Mouse (Mus musculus): ENCODE measurements around the gene Tspo.
A peak's percentile ranks its signal among the peaks of the same experiment; 100 is the strongest.

The Tspo gene

DNA sequence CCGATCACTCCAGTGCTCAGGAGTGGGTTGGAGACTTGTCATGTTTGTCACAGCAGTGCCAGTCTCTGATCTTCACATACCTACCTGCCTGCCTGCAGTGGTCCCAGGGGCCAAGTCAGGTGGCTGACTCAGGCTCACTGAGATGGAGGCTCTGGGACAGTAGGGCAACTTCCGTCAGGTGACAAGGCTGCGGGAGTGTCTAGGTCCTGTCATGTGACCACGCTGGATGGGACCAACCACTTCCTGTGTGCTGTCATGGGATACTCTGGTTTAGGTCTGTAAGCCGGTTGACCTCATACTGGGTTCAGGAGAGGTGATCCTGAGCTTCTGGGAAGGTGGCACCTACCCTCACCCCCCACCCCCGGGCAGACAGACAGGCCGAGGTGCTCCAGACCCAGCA is 17.4 kb upstream of the Tspo start:
- DNase-seq (ENCODE audit: low spot score in 2 of 2): no peak

DNA sequence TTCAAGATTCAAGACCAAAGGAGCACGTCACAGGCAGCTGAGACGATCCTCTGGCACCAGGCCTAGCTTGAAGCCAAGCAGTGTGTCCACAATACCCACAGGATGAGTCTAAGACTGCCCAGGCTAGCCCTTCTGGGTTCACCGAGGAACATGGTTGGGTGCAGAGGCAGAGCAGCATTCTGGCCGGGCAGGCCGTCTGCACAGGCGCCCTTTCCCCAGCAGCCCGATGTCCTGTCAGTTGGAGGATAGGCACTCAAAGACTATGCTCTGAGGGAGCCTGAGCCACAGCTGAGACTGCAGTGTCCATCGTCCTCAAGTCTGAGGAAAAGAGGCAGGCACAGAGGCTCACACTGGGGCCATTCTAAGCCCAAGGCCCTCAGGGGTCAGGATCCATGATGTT is 16.2 kb upstream of the Tspo start:
- no peak for DNase-seq (ENCODE audit: low spot score in 2 of 2)

DNA sequence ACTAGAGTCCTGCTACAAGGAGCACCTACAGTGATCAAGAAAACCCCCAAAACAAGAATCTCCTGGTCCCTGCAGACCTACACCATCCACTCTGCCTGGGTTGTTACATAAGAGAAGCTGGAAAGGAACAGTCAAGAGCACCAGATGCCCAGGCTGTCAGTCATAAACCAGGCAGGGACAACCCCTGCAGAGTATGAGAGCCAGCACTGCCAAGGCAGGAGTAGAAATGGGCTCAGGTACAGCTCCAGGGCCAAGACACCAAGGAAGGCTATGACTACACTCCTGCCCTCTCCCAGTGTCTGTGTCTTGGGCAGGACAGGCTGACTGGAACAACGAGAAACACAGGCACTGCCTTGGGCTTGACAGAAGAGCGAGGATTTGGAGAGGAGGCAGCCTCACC is 13.3 kb upstream of the Tspo start:
- DNase-seq (ENCODE audit: low spot score in 2 of 2): no peak

DNA sequence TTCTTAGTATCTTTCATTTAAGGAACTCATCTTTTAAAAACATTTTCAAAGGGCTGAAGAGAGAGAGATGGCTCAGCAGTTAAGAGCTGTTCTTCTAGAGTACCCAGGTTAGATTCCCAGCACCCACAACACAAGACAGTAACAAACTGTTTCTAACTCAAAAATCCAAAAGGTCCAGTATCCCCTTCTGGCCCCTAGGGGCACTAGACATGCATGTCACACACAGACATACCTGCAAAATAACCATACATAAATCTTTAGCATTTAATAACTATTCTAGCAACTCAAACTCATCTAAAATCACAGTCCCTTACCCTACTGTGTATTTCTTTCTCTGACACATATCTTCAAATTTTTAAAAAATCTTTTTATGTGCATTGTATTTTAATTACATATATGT is 9.6 kb upstream of the Tspo start:
- DNase-seq (ENCODE audit: low spot score in 2 of 2): no peak

DNA sequence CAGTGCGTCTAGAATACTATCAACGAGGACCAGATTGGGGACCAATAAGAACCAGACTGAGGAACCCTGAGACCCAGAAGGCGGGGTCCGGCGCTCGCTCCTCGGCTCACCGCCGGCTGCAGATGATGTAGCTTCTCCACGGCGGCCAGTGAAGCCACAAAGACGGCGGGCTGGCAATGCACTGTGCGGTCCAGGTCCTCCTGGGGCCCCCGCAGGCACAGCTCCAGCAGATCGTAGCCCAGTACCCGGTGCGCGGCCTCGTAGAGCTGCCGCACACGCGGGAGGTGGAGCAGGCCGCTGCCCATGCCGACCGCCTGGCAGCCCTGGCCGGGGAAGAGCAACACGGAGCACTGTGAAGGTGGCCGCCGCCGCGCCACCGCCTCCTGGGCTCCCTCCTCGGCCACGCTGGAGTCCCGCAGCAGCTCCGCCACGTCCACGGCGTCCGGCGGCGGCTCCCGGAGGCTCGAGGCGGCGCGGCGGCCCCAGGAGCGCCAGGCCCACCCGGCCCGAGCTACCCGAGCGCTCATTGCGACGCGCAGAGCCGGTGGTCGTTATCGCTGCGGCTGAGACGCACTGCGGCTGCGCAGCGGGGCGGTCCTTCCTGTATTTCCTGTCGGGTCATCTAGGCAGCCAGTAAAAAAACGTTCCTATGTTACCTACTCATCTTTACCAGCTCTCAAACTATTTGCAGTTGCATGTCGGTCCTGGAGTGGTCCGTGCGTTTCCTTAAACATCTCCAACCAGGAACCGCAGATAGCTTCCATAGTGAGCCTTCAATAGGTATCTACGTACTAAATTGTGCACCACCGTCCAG is 8.0 kb upstream of the Tspo start:
- peak; percentile 93 to 94 for DNase-seq (ENCODE audit: low spot score in 2 of 2)

DNA sequence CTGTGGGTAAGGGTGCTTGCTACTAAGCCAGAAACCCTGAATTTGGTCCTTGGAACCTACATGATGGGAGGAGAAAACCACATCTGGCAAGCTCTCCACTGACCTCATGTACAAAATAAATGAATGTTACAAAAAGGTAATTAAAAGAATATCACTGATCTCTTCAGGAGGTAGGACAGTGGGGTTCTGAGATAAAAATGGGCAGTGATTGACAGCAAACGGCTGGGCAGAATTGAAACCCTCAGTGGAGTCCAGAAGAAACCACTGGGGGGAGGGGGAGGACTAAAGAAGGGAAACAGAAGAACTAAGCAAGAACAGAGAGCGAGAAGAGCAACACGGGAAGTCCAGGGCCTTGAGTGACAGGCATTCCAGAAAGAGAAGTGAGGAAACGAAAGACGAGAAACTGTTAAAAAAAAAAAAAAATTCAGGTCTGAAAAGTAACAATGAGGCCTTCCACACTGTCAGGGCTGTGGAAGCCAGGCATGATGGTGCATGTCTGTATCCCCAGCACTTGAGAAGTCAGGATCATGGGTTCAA is 2.4 kb upstream of the Tspo start:
- DNase-seq (ENCODE audit: low spot score in 2 of 2): no peak

DNA sequence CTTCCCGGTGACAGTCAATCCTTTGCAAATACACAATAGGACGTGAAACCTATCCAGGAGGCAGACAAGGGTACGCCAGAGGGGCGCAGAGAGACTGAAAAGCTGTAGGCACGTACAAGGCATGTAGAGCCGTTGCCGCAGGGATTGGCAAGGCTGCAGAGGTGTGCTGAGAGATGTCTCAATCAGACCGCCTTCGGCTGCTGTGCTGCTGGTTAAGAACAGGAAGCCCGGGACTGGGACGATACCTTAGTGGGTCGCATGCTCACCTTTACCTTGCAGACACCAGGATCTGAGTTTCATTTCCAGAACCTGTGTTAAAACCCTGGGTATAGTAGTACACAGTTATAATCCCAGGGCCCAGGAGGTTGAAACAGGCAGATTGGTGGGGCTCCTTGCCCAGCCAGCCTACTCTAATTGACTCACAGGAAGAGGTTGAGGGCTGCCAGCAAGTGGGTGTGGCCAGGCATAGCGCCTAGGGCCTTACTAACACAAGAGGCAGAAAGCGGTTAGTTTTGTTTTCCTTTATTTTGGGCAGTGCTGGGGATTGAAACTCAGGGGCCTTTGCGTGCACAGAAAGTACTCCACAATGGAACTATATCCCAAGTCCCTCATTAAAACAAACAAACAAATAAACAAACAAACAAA is 644 bp upstream of the Tspo start:
- peak; percentile 68 to 73 for DNase-seq (ENCODE audit: low spot score in 2 of 2)

DNA sequence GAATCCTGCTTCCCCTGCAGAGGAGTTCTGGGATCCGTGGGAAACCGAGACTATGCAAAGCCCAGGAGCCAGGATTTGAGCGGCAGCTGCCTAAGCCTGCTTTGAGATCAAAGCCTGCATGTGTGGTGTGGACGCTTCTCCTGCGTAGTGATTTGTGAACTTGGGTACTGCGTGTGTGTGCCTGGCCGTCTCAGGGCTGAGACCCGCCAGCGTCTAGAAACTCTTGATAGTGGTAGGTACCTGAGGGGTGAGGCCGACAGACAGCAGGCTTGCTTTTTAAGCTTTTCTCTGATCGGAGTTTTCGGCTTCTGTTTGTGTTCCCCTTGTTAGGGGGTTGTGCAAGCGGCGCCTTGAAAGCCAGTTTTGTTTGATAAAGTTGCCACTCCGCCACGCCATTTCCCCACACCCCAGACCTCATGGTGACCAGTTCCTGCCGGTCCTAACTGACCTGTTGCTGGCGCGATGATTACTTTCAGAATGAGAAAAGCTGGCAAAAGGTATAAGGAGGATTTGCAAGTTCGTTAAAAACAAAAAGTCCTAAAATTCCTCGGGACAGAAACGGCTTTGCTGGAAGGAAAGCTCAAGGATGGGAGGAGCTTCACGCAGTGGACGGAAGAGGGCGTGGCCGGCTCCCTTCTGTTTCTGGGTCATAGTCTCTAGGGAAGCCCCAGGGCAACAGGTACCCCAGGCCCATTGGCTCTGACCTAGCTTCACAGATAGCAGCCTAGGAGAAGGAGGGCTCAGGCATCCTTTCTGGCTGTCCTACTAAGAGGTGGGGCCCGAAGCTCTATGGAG is 662 bp downstream of the Tspo start:
- no peak for DNase-seq (ENCODE audit: low spot score in 2 of 2)

DNA sequence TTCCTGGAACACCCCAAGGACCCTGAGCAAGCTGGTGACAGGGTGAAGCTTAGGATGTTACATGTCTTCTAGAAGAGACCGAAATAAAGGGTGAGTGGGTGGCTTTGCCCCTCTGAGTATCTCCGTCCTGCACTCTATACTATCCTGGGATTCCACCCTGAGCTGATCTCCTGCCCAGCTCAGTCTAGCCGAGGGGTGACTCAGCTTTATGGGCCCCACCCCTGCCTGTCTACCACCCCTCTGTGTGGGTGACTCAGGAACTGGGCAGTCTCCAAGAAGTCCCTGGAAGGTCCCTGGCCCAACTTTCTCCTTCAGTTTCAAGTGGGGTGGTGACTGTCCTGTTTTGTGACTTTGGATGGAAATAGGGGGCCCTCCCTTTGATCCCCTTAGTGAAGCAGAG is 2.0 kb downstream of the Tspo start:
- no peak for DNase-seq (ENCODE audit: low spot score in 2 of 2)

DNA sequence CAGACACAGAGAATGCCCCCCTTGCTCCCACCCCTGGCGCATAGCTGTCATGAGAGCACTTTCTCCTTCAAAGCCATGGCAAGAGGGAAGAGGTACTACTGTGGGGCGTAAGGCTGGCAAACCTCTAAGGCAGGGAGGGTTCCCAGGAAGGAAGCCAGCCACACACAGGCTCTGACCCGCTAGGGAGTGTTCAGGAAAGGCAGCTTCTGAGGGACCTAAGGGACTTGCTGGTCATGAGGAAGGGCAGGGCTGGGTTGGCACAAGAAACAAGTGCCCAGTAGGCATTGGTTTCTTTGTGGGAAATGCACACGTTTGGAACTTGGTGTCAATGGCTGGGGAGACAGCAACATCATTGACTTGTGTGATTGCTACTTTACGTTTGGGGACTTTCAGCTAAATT is 2.6 kb downstream of the Tspo start:
- no peak for DNase-seq (ENCODE audit: low spot score in 2 of 2)

DNA sequence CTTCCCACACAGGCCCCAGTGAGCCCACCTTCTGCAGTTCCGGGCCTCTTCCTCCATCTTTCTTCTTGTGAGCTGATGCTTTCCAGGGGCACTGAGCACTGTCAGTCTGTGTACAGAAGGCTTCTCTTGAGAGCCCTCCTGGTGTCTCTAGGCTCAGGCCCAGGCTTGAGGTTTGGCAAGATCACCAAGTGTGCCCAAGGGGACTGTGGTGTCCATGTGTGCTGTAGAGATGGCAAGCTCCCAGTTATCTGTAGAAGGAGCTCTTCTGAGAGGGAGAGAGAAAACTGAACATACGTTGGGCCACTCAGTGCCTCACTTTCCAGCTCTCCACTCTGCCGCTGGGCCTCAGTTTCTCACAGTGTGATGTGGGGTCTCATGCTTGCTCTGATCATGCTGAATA is 4.3 kb downstream of the Tspo start:
- DNase-seq (ENCODE audit: low spot score in 2 of 2): no peak

DNA sequence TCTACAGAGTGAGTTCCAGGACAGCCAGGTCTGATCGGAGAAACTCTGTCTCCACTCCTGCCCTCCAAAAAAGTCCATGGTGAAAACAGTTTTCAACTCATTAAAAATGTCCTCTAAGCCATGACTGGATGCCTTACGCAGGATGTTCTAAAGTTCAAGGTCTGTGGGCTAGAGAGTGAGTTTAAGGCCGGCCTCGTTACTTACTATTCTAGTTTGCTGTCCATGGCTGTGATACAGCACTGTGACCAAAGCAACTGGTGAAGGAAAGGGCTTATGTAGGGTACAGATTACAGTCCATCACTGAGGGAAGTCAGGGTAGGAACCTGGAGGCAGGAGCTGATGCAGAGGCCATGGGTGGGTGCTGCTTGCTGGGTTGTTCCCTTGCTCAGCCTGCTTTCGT is 5.2 kb downstream of the Tspo start:
- DNase-seq (ENCODE audit: low spot score in 2 of 2): no peak

DNA sequence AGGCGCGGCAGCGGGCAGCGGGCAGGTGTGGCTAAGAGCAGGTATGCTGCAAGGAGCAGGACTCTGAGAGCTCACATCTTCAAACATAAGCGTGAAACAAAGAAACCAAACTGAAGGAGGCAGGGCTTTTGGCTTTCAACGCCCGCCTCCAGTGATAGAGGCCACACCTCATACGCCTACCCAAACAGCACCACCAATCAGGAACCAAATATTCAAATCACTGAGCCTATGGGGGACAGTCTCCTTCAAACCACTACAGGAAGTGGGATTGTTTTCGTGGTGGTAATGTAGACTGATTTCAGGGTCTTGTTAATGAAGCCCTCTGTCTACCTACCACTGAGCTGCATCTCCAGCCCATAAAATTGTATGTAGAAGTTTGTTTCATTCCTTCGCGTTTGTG is 6.3 kb downstream of the Tspo start:
- no peak for DNase-seq (ENCODE audit: low spot score in 2 of 2)

DNA sequence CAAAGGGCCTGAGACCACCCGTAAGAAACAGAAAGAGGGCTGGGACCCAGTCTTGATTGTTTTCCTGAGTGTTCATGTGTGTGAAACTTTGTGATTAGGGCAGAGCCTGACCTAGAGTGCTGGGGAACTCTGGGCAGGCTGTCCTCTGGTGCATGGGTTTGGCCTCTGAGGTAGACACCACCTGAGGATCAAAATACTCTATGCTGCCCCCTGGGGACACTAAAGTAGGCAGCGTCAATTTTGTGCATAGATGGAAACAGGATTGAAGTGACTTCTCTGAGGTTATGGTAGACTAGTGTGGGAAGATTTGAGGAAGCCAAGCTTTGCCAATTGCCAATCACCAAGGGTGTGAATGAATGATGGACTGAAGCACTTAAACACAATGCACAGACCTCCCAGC is 7.2 kb downstream of the Tspo start:
- no peak for DNase-seq (ENCODE audit: low spot score in 2 of 2)

DNA sequence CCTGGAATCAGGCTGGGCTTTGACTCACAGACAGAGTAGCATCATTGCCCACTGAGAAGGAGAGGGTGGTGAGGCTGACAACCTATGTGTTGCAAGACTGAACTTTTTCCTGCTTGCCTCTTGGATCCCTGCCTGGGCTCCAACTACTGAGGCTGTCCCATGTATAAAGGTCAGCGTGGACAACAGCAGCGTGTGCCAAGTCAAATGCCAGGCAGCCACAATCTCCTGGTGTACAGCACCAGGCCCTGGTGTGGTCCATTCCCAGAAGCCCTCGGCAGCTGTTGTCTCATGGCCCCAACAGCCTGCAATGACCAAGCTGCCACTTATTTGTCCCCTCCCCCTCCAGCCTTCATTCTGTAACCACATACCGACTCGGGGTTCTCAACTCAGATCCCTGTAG is 8.2 kb downstream of the Tspo start:
- DNase-seq (ENCODE audit: low spot score in 2 of 2): no peak

DNA sequence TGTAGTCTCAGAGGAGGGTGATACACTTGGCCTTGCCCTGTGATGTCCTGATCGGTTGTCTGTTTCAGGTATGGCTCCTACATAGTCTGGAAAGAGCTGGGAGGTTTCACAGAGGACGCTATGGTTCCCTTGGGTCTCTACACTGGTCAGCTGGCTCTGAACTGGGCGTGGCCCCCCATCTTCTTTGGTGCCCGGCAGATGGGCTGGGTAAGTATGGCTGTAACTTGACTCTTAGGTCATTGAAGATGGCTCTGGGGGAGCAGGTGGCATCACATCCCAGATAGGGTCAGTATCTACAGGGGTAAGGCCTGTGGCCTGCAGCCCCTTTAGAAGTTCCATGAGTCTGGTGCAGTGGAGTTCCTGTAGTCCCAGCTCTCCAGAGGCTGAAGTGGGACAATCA is 8.7 kb downstream of the Tspo start:
- no peak for DNase-seq (ENCODE audit: low spot score in 2 of 2)

DNA sequence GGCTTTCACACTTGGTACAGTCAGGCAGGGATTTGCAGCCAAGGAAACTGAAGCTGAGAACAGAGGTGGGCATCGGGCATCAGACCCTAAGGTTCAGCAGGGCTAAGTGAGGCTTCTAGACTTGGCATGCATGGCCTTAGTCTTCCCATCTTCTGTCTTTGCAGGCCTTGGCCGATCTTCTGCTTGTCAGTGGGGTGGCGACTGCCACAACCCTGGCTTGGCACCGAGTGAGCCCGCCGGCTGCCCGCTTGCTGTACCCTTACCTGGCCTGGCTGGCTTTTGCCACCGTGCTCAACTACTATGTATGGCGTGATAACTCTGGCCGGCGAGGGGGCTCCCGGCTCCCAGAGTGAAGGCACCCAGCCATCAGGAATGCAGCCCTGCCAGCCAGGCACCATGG is 10.2 kb downstream of the Tspo start:
- no peak for DNase-seq (ENCODE audit: low spot score in 2 of 2)

DNA sequence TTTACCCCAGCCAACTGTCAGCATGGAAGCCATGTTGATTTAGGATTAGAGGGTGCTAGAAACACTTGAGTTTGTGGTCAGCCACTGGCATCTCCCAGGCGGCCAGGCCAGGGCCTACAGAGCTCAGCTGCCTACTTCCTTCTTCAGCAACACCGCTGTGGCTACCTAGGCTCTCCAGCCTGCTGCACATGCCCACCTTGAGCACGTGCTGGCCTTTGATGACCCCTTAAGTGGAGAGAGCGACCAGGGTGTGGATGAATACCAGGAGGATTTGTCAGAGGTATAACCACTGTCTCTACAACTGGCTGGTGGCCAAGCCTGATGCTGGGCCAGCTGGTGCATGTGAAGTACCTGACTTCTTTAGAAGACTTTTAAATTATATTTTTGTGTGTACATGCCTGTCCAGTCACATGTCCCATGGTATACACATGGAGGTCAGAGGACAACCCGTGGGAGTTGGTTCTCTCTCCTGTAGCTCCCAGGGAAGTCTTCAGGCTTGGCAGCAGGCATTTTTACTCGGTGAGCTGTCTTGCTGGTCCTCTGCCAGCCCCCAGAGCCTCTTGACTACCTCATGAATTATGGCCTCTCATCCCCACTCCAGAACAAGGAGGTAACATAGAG is 11.4 kb downstream of the Tspo start:
- DNase-seq (ENCODE audit: low spot score in 2 of 2): no peak

DNA sequence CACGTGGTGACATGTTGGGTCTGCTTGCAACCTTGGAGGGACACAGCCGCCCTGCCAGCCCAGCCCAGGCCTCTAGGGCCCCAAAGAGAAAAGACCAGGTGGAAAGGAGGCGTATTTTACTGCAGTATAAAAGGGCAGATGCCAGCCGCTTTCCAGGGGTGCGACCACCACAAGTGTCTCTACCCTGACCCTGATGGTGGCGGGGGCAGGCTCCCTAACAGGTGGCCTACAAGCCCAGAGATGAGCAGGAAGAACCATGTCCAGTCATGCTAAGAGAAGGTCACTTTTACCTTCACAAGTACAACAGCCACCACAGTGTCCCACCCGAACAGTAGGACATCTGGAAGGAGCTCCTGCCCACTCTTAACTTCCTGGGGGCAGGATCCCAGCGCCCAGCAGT is 12.2 kb downstream of the Tspo start:
- DNase-seq (ENCODE audit: low spot score in 2 of 2): no peak

DNA sequence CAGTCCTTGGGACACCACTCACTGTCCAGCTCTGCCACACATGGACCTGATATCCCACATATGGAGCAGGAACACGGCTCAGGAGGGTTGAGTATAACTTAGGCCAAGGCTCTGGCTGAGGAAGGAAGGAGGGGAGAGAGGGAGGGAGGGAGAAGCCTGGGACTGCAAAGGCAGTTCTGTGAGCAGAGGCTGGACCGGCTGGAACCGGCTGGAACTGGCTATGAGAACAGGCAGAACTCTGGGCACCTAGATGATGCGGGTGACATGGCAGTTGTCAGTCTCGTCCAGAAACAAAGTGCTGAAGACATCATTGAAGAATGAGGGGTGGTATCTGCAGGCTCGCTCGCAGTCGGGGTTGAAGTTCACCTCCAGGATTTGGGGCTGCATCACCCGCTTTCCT is 13.3 kb downstream of the Tspo start:
- DNase-seq (ENCODE audit: low spot score in 2 of 2): no peak

DNA sequence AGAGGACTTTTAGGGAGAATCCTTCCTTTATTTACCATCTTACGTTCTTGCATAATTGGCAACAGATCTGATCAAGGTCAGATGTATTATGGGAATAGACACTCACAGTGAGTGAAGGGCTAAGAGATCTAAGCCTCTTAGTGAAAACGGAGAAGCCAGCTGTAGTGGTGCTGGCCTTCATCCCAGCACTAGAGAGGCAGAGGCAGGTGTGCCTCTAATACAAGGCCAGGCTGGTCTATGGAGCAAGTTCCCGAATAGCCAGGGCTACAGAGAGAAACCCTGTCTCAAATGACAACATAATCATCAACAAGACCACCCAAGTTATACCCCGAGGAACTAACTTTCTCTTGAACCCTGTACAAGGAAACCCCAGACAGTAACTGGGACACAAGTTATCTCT is 19.5 kb downstream of the Tspo start:
- DNase-seq (ENCODE audit: low spot score in 2 of 2): no peak
